Mouse (Mus musculus) ES-E14 (cell line): ENCODE data around the gene Klrg1. TPM values are rescaled to one million over a fixed set of nuclear protein-coding genes. Genes with fewer than 3 reads are reported as not detected.

ENCODE experiments used
- DNase-seq: peaks from one replicate; pipeline ENCODE4 v3.0.0-alpha.2; 2013; ENCODE audit warnings: low read depth, low spot score
- H3K27ac ChIP-seq: 2 replicates; pipeline ENCODE4 v1.5.1; 2012; ENCODE audit warnings: low read depth, mild to moderate bottlenecking, low read length, moderate library complexity, mixed read lengths; ENCODE audit not compliant: poor library complexity, insufficient read depth, severe bottlenecking
- H3K36me3 ChIP-seq: 2 replicates; pipeline ENCODE4 v1.6.1; 2012; ENCODE audit warnings: mild to moderate bottlenecking, low read length, moderate library complexity, mixed read lengths; ENCODE audit not compliant: control insufficient read depth, poor library complexity, insufficient read depth, severe bottlenecking
- H3K4me1 ChIP-seq, 2 experiments: fragments of 150-350 bp in 1 of 2; sonication (generic) in 1 of 2; 2 replicates each; pipeline ENCODE4 v1.6.1; 2012; ENCODE audit warnings: low read length in 2 of 2, mild to moderate bottlenecking in 1 of 2, mixed read lengths in 1 of 2; ENCODE audit not compliant: control insufficient read depth in 2 of 2, insufficient read depth in 2 of 2, poor library complexity in 1 of 2
- H3K4me3 ChIP-seq, 2 experiments: fragments of 150-350 bp in 1 of 2; sonication (generic) in 1 of 2; 2 replicates each; pipeline ENCODE4 v1.5.1; 2012; ENCODE audit warnings: low read length in 2 of 2, low read depth in 1 of 2, mild to moderate bottlenecking in 1 of 2, mixed read lengths in 1 of 2; ENCODE audit not compliant: insufficient read depth in 1 of 2, poor library complexity in 1 of 2, severe bottlenecking in 1 of 2
- H3K9ac ChIP-seq: 2 replicates; pipeline ENCODE4 v1.6.1; 2012; ENCODE audit warnings: low read depth, mild to moderate bottlenecking, low read length, mixed read lengths; ENCODE audit not compliant: poor library complexity, insufficient read depth, severe bottlenecking
- H3K9me3 ChIP-seq: fragments of 150-350 bp; sonication (generic); 2 replicates; pipeline ENCODE4 v1.6.1; 2012; ENCODE audit warnings: low read depth, mild to moderate bottlenecking, low read length; ENCODE audit not compliant: control insufficient read depth, insufficient read depth
- CHD2 ChIP-seq: IDR thresholded peaks from 2 replicates; pipeline ENCODE4 v1.6.1; 2014; ENCODE audit warnings: mild to moderate bottlenecking, low read depth, low read length, inconsistent platforms
- HCFC1 ChIP-seq: IDR thresholded peaks from 2 replicates; pipeline ENCODE4 v1.6.1; 2012; ENCODE audit warnings: low read length, inconsistent platforms, borderline replicate concordance; ENCODE audit not compliant: insufficient read depth
- MAFK ChIP-seq: IDR thresholded peaks from 2 replicates; pipeline ENCODE4 v1.6.1; 2014; ENCODE audit warnings: mild to moderate bottlenecking, low read depth, low read length, inconsistent platforms; ENCODE audit not compliant: insufficient read depth
- ZC3H11A ChIP-seq: IDR thresholded peaks from 2 replicates; pipeline ENCODE4 v1.6.1; 2012; ENCODE audit warnings: low read depth, mild to moderate bottlenecking, inconsistent platforms, low read length, borderline replicate concordance
- ZNF384 ChIP-seq: IDR thresholded peaks from 2 replicates; pipeline ENCODE4 v1.6.1; 2012; ENCODE audit warnings: low read depth, low read length, inconsistent platforms
- in situ Hi-C, 2 experiments: fragments of 600-800 bp; cut with MboI; formaldehyde crosslinking; loops; one replicate each; pipeline ENCODE4 v1.15.1; 2025; ENCODE audit warnings: low sequenced_read_pairs in 2 of 2, inconsistent platforms in 1 of 2; ENCODE audit not compliant: unreplicated experiment in 2 of 2
- total RNA-seq: library from RNA; depleted of rRNA; stranded (reverse); fragments of 300-350 nt; gene quantifications from 2 replicates; pipeline ENCODE4 v1.2.3, GENCODE M21; 2012; rRNA removed

The Klrg1 gene
- total RNA-seq, 1 experiment, result not detected

DNA sequence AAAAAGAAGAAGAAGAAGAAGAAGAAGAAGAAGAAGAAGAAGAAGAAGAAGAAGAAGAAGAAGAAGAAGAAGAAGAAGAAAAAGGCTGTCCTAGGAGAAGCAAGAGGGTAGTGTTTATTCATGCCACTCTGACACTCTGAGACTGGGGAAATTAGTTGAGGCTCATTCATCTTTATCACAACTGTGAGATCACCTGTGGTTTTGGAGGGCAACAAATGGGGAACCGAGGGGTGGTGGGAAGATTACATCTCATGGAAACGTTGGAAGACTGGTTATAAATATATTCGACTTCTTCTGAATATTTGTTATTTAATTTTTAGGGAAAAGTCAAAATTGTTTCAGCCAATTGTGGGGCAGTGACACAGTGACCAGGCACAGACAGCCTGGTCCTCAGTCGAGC, 32.6 kb downstream of the Klrg1 start:
- in situ Hi-C loops, result no loop called here
- H3K4me1 ChIP-seq, result no peaks in the 10 kb centered on the region
- no peak for DNase-seq

More for the DNA sequence above, 32.6 kb downstream of the Klrg1 start:
- H3K27ac ChIP-seq, result no peak overlapping the region
- H3K36me3 ChIP-seq, result no peaks in the 10 kb centered on the region
- no peak overlapping the region for H3K9ac ChIP-seq
- no peak overlapping the region for H3K4me3 ChIP-seq
- no peaks in the 10 kb centered on the region for H3K9me3 ChIP-seq
- TF ChIP-seq CHD2 (no peak), ZNF384 (no peak), HCFC1 (no peak), MAFK (no peak), ZC3H11A (no peak)

Other genes starting within 250 kb of the Klrg1 start
- 297 and 332 TPM in 2 replicates for gene M6pr, start 25.8 kb upstream of the Klrg1 start, total RNA-seq
- 169 and 238 TPM in 2 replicates for gene Phc1, start 57.7 kb upstream of the Klrg1 start, total RNA-seq
- 36.3 and 54.4 TPM in 2 replicates for gene Rimklb, start 215.9 kb upstream of the Klrg1 start, total RNA-seq
- 7.1 and 8.7 TPM in 2 replicates for gene Mfap5, start 223.0 kb upstream of the Klrg1 start, total RNA-seq